Mouse (Mus musculus) midbrain, postnatal 0 days (tissue): ENCODE measurements at regions not wholly inside any gene's neighbourhood (a gene's known extent, or its start where the extent isn't known, plus 50 kb on each side); places are given as distances from the start of the nearest gene placed in this dataset.

Experiments
- ATAC-seq: fragments of 200-750 bp; cut with Nextera tagmentation; 2 replicates; pipeline ENCODE4 v1.8.0; 2017; ENCODE audit warnings: moderate number of reproducible peaks, mild to moderate bottlenecking, moderate TSS enrichment, moderate library complexity; ENCODE audit not compliant: low FRiP score
- DNase-seq: peaks from one replicate; pipeline ENCODE4 v3.0.0-alpha.2; 2015; ENCODE audit warnings: low spot score
- H3K27ac ChIP-seq: fragments of 300-500 bp; sonication (generic); 2 replicates; pipeline ENCODE4 v1.5.1; 2014; ENCODE audit warnings: low read depth, mild to moderate bottlenecking, low read length, mixed read lengths
- H3K27me3 ChIP-seq: fragments of 300-500 bp; sonication (generic); 2 replicates; pipeline ENCODE4 v1.6.1; 2014; ENCODE audit warnings: low read length, control low read depth, mixed read lengths; ENCODE audit not compliant: insufficient read depth
- H3K36me3 ChIP-seq: fragments of 300-500 bp; sonication (generic); 2 replicates; pipeline ENCODE4 v1.6.1; 2014; ENCODE audit warnings: low read length, control low read depth, mixed read lengths; ENCODE audit not compliant: insufficient read depth
- H3K4me1 ChIP-seq: fragments of 300-500 bp; sonication (generic); 2 replicates; pipeline ENCODE4 v1.6.1; 2014; ENCODE audit warnings: mild to moderate bottlenecking, control low read depth, antibody characterized with exemption, low read length, mixed read lengths; ENCODE audit not compliant: insufficient read depth
- H3K4me2 ChIP-seq: fragments of 300-500 bp; sonication (generic); 2 replicates; pipeline ENCODE4 v1.6.1; 2014; ENCODE audit warnings: low read depth, mild to moderate bottlenecking, low read length, mixed read lengths; ENCODE audit not compliant: poor library complexity, severe bottlenecking
- H3K4me3 ChIP-seq: fragments of 300-500 bp; sonication (generic); 2 replicates; pipeline ENCODE4 v1.5.1; 2014; ENCODE audit warnings: low read depth, mild to moderate bottlenecking, low read length, moderate library complexity
- H3K9ac ChIP-seq: fragments of 300-500 bp; sonication (generic); replicated peaks from 2 replicates; pipeline ENCODE4 v1.6.1; 2014; ENCODE audit warnings: mild to moderate bottlenecking, low read length, moderate library complexity, mixed read lengths; ENCODE audit not compliant: poor library complexity, severe bottlenecking
- H3K9me3 ChIP-seq: fragments of 300-500 bp; sonication (generic); 2 replicates; pipeline ENCODE4 v1.6.1; 2016; ENCODE audit warnings: low read length, control low read depth
- CTCF ChIP-seq: IDR thresholded peaks from 2 replicates; pipeline ENCODE4 v1.5.1; 2016; ENCODE audit warnings: antibody characterized with exemption, mild to moderate bottlenecking
- WGBS: fragments of 180-500 bp; shearing (Covaris S2); extraction: QIAGEN DNeasy Blood & Tissue Kit; methylation state at CpG from one replicate; pipeline ENCODE4 v1.1.7; 2014; 5-methylcytosine and 5-hydroxymethylcytosine counted together

GRCm38 (mm10) chr8:115515647-115516046 lies 191.9 kb downstream of the Maf start:
- H3K27me3 ChIP-seq = no peaks in the 10 kb centered on the region
- no peaks in the 10 kb centered on the region for H3K4me1 ChIP-seq
- ATAC-seq = no peak
- 80% methylated on average over 4 of the region's 4 CpGs for WGBS
- no peak overlapping the region for H3K4me3 ChIP-seq
- no peak overlapping the region for H3K27ac ChIP-seq
- H3K9me3 ChIP-seq = no peaks in the 10 kb centered on the region
- H3K9ac ChIP-seq = no peak overlapping the region
- no peak for TF ChIP-seq CTCF
- no peak for DNase-seq
- H3K4me2 ChIP-seq = no peak overlapping the region
- H3K36me3 ChIP-seq = no peaks in the 10 kb centered on the region

- no peaks in the 10 kb centered on the region for H3K4me1 ChIP-seq
- TF ChIP-seq CTCF = no peak
- WGBS = 68% methylated on average over 3 of the region's 3 CpGs
- no peak for ATAC-seq
- no peaks in the 10 kb centered on the region for H3K27me3 ChIP-seq
- no peak overlapping the region for H3K4me2 ChIP-seq
- H3K36me3 ChIP-seq = no peaks in the 10 kb centered on the region
- H3K4me3 ChIP-seq = no peak overlapping the region
- no peak overlapping the region for H3K27ac ChIP-seq
- DNase-seq = no peak
- H3K9ac ChIP-seq = no peak overlapping the region
- no peaks in the 10 kb centered on the region for H3K9me3 ChIP-seq
Observed at GRCm38 (mm10) chr8:115514485-115514884, 193.1 kb downstream of the Maf start.

- DNase-seq (no peak), ATAC-seq (no peak)
- H3K4me1 ChIP-seq = no peaks in the 10 kb centered on the region
- TF ChIP-seq CTCF = no peak
- 94% methylated on average over 4 of the region's 4 CpGs for WGBS
- no peak overlapping the region for H3K9ac ChIP-seq
- no peaks in the 10 kb centered on the region for H3K36me3 ChIP-seq
- no peak overlapping the region for H3K4me3 ChIP-seq
- no peaks in the 10 kb centered on the region for H3K27me3 ChIP-seq
- H3K9me3 ChIP-seq = no peaks in the 10 kb centered on the region
- H3K27ac ChIP-seq = no peak overlapping the region
- H3K4me2 ChIP-seq = no peak overlapping the region
Observed at GRCm38 (mm10) chr8:115507180-115507579, 200.4 kb downstream of the Maf start.

- no peak for DNase-seq
- Histone ChIP-seq H3K9me3 (no peaks in the 10 kb centered on the region), H3K27me3 (no peaks in the 10 kb centered on the region), H3K36me3 (no peaks in the 10 kb centered on the region), H3K27ac (no peak overlapping the region), H3K4me1 (no peaks in the 10 kb centered on the region), H3K4me2 (no peak overlapping the region), H3K9ac (no peak overlapping the region), H3K4me3 (no peak overlapping the region)
- 58% methylated on average over 10 of the region's 10 CpGs for WGBS
- ATAC-seq = no peak
- no peak for TF ChIP-seq CTCF
Observed at GRCm38 (mm10) chr8:115506741-115507140, 200.9 kb downstream of the Maf start.

- Histone ChIP-seq H3K4me3 (no peak overlapping the region), H3K9ac (no peak overlapping the region), H3K27me3 (no peaks in the 10 kb centered on the region), H3K36me3 (no peaks in the 10 kb centered on the region), H3K4me1 (no peaks in the 10 kb centered on the region), H3K9me3 (no peaks in the 10 kb centered on the region), H3K27ac (no peak overlapping the region), H3K4me2 (no peak overlapping the region)
- TF ChIP-seq CTCF = no peak
- ATAC-seq = no peak
- no peak for DNase-seq
- WGBS = 77% methylated on average over 1 of the region's 1 CpGs
Observed at GRCm38 (mm10) chr8:115496016-115496415, 211.6 kb downstream of the Maf start.

- TF ChIP-seq CTCF = no peak
- Histone ChIP-seq H3K9me3 (no peaks in the 10 kb centered on the region), H3K27me3 (no peaks in the 10 kb centered on the region), H3K9ac (no peak overlapping the region), H3K4me2 (no peak overlapping the region), H3K4me3 (no peak overlapping the region), H3K27ac (no peak overlapping the region), H3K4me1 (no peaks in the 10 kb centered on the region), H3K36me3 (no peaks in the 10 kb centered on the region)
- 95% methylated on average over 8 of the region's 8 CpGs for WGBS
- no peak for DNase-seq
- ATAC-seq = no peak
Observed at GRCm38 (mm10) chr8:115494353-115494752, 213.2 kb downstream of the Maf start.
